Comparison of ENCODE assay signal across 12 mouse cellular contexts in genomic region chr14:26697912-26698311, GRCm38 (mm10). TPM values are rescaled to one million over a fixed set of nuclear protein-coding genes. Genes with fewer than 3 reads are reported as not detected.
DNase-seq lines count a peak whose midpoint lies in the region; ATAC-seq and TF ChIP-seq lines count a peak whose summit lies in the region.
"Had no signal": no experiment of that assay in that cellular context is flagged by ENCODE, and none has a peak within 500 bp of the region (broad histone marks: within the 10 kb centered on the region; RNA-seq: fewer than 3 reads in every experiment).

No protein-coding gene starts in this region.

- TF ChIP-seq EP300 in liver, embryonic 14.5 days (IDR thresholded peaks at IDR 0.05; ENCODE audit: low read depth), result no peak

- H3K9me3 ChIP-seq in liver, embryonic 14.5 days (ENCODE audit: control insufficient read depth, low read length), result no peaks in the 10 kb centered on the region
- H3K9me3 ChIP-seq in liver, embryonic 11.5 days (ENCODE audit: control insufficient read depth, low read length), result no peaks in the 10 kb centered on the region

- H3K36me3 ChIP-seq in liver, embryonic 14.5 days (replicated peaks; ENCODE audit: control insufficient read depth, insufficient read depth, low read depth), result no peaks in the 10 kb centered on the region
- H3K36me3 ChIP-seq in liver, embryonic 11.5 days (ENCODE audit: control insufficient read depth, insufficient read depth, low read length), result no peaks in the 10 kb centered on the region

- no peak overlapping the region for H3K4me2 ChIP-seq in liver, embryonic 14.5 days (ENCODE audit: low read depth)
- H3K4me2 ChIP-seq in liver, embryonic 11.5 days, result no peak overlapping the region

- H3K4me3 ChIP-seq in liver, embryonic 14.5 days (ENCODE audit: insufficient read depth in 1 of 2, low read depth in 2 of 2, low read length in 2 of 2), result no peak overlapping the region
- H3K4me3 ChIP-seq in liver, embryonic 11.5 days (ENCODE audit: low read depth, low read length), result no peak overlapping the region
- H3K4me3 ChIP-seq: erythroblast, embryonic 14.5 days had no signal

- TF ChIP-seq CTCF in liver, embryonic 14.5 days (IDR thresholded peaks at IDR 0.05; ENCODE audit: low read depth), result peak; percentile 47

- DNase-seq in cerebellum, postnatal 10 days, result peak; percentile 8 to 41
- no peak for DNase-seq in cerebellum, postnatal 25 days
- peak in 1 of 3 experiments; percentile 4 for DNase-seq in liver, embryonic 14.5 days (ENCODE audit: low read depth in 3 of 3, low spot score in 3 of 3)
- no peak for DNase-seq in liver, embryonic 11.5 days (ENCODE audit: low spot score)
- peak; percentile 29 for DNase-seq in c-Kit-positive CD71-negative TER-119-negative erythroid progenitor cells, embryonic 14.5 days (ENCODE audit: low read depth)
- peak; percentile 5 for DNase-seq in retina, postnatal 7 days (ENCODE audit: low read depth, low spot score)
- no peak for DNase-seq in layer of hippocampus, adult 18-20 months (ENCODE audit: low spot score in 2 of 2)
- DNase-seq in heart, postnatal 14 days, result no peak
- DNase-seq: heart, adult 18-20 months; kidney, adult 11 months; left cerebral cortex, postnatal 4 days had no signal

- no peak overlapping the region for H3K9ac ChIP-seq in liver, embryonic 14.5 days (replicated peaks)
- H3K9ac ChIP-seq in liver, embryonic 11.5 days (ENCODE audit: low read depth, low read length), result no peak overlapping the region

- intact Hi-C loops in heart, postnatal 14 days (cut with DNase I), result no loop called here

- H3K27ac ChIP-seq in liver, embryonic 14.5 days, result no peak overlapping the region
- H3K27ac ChIP-seq in liver, embryonic 11.5 days (ENCODE audit: low read depth, low read length), result no peak overlapping the region

- H3K4me1 ChIP-seq in liver, embryonic 14.5 days (replicated peaks; ENCODE audit: control insufficient read depth in 2 of 2, insufficient read depth in 2 of 2, low read length in 1 of 2), result no peaks in the 10 kb centered on the region
- no peaks in the 10 kb centered on the region for H3K4me1 ChIP-seq in liver, embryonic 11.5 days (replicated peaks; ENCODE audit: control insufficient read depth, insufficient read depth, low read length)

- no peaks in the 10 kb centered on the region for H3K27me3 ChIP-seq in liver, embryonic 14.5 days (ENCODE audit: control insufficient read depth, insufficient read depth, low read length)
- no peaks in the 10 kb centered on the region for H3K27me3 ChIP-seq in liver, embryonic 11.5 days (replicated peaks; ENCODE audit: control insufficient read depth, insufficient read depth, low read length)

- ATAC-seq in liver, embryonic 14.5 days (ENCODE audit: insufficient read depth), result no peak
- no peak for ATAC-seq in liver, embryonic 11.5 days (replicated peaks; ENCODE audit: low FRiP score)

RNA-seq across cellular contexts. Expression of gene Dnah12, which starts 4.8 kb away (rescaled TPM):
- 0.01 TPM in 2 replicates for polyA plus RNA-seq in liver, embryonic 14.5 days (2012; rRNA removed)
- 0.03 TPM in 2 replicates for polyA plus RNA-seq in liver, embryonic 14.5 days (2014; fragmentation: Nextera tagmentation; extraction: Ambion mirVana)
- 0.07 and 0.09 TPM in 2 replicates for polyA plus RNA-seq in liver, embryonic 11.5 days (2014; fragmentation: Nextera tagmentation; extraction: Ambion mirVana)
- total RNA-seq in layer of hippocampus, adult 18-20 months (2021), result under 1 TPM; 0.20 to 0.92 TPM
- total RNA-seq in heart, postnatal 14 days (2021), result under 1 TPM; 0.12 to 0.22 TPM
- polyA plus RNA-seq: erythroblast, embryonic 14.5 days had no signal

RNA-seq across cellular contexts. Expression of gene Pde12, which starts 28.2 kb away (rescaled TPM):
- 3.2 and 3.4 TPM in 2 replicates for polyA plus RNA-seq in liver, embryonic 14.5 days (2012; rRNA removed)
- polyA plus RNA-seq in liver, embryonic 14.5 days (2014; fragmentation: Nextera tagmentation; extraction: Ambion mirVana), result 6.5 and 7.3 TPM in 2 replicates
- 15.1 and 16.7 TPM in 2 replicates for polyA plus RNA-seq in liver, embryonic 11.5 days (2014; fragmentation: Nextera tagmentation; extraction: Ambion mirVana)
- total RNA-seq in layer of hippocampus, adult 18-20 months (2021), result 1 to 10 TPM; 7.9 to 8.3 TPM
- 1 to 10 TPM; 4.8 to 5.1 TPM for total RNA-seq in heart, postnatal 14 days (2021)

Comparison
In these comparisons a context has a peak if more than half of its experiments do, and no peak if none do; other contexts are left out.
1. DNase-seq: peak in cerebellum, postnatal 10 days (2 of 2), c-Kit-positive CD71-negative TER-119-negative erythroid progenitor cells, embryonic 14.5 days (single experiment) and retina, postnatal 7 days (single experiment); none in cerebellum, postnatal 25 days (0 of 2), liver, embryonic 11.5 days (single experiment), layer of hippocampus, adult 18-20 months (0 of 2) and heart, postnatal 14 days (0 of 2).